Mouse (Mus musculus) C2C12 (cell line): ENCODE measurements around the gene Ankrd12. TPM values are rescaled to one million over a fixed set of nuclear protein-coding genes. Genes with fewer than 3 reads are reported as not detected.

ENCODE experiments used
- H3K27me3 ChIP-seq: one replicate; pipeline ENCODE4 v1.6.1; 2011; ENCODE audit not compliant: control insufficient read depth, insufficient read depth, insufficient read length
- H3K36me3 ChIP-seq: one replicate; pipeline ENCODE4 v1.6.1; 2011; ENCODE audit not compliant: control insufficient read depth, insufficient read depth
- H3K4me3 ChIP-seq: one replicate; pipeline ENCODE4 v1.5.1; 2011; ENCODE audit warnings: mild to moderate bottlenecking, control low read depth; ENCODE audit not compliant: poor library complexity, insufficient read depth, severe bottlenecking
- H3K79me2 ChIP-seq: one replicate; pipeline ENCODE4 v1.6.1; 2011; ENCODE audit not compliant: control insufficient read depth, insufficient read depth
- H3K79me3 ChIP-seq: one replicate; pipeline ENCODE4 v1.6.1; 2011; ENCODE audit warnings: low read depth, control low read depth
- H3ac ChIP-seq: one replicate; pipeline ENCODE3; 2011; ENCODE audit warnings: low read depth; ENCODE audit not compliant: control insufficient read depth, insufficient read length
- CEBPB ChIP-seq: IDR thresholded peaks from one replicate; pipeline ENCODE4 v1.6.1; 2011; ENCODE audit warnings: low read depth, mild to moderate bottlenecking, control low read depth, moderate library complexity
- CTCF ChIP-seq: IDR thresholded peaks from one replicate; pipeline ENCODE4 v1.5.1; 2011; ENCODE audit not compliant: control insufficient read depth, insufficient read depth, insufficient read length
- FOSL1 ChIP-seq: IDR thresholded peaks from one replicate; pipeline ENCODE4 v1.8.0; 2011; ENCODE audit warnings: mild to moderate bottlenecking, low read length; ENCODE audit not compliant: poor library complexity, insufficient read depth, severe bottlenecking
- MAX ChIP-seq: IDR thresholded peaks from one replicate; pipeline ENCODE4 v1.6.1; 2011; ENCODE audit warnings: mild to moderate bottlenecking, control low read depth
- MYOD1 ChIP-seq: IDR thresholded peaks from one replicate; pipeline ENCODE4 v1.6.1; 2011; ENCODE audit warnings: low read depth; ENCODE audit not compliant: control insufficient read depth, insufficient read length
- MYOG ChIP-seq: IDR thresholded peaks from one replicate; pipeline ENCODE4 v1.6.1; 2011; ENCODE audit not compliant: control insufficient read depth, insufficient read length; ENCODE audit errors: extremely low read depth
- USF1 ChIP-seq: IDR thresholded peaks from one replicate; pipeline ENCODE4 v1.6.1; 2011; ENCODE audit warnings: low read depth, mild to moderate bottlenecking, control low read depth, moderate library complexity
- polyA plus RNA-seq: library from polyadenylated mRNA; unstranded; fragments of >200 nt; fragmentation: generic; extraction: Trizol; gene quantifications from one replicate; pipeline ENCODE4 v1.2.1, GENCODE M21; 2012; ENCODE audit warnings: missing spikeins

Gene Ankrd12
- polyA plus RNA-seq, 1 experiment, result 3.1 TPM

DNA sequence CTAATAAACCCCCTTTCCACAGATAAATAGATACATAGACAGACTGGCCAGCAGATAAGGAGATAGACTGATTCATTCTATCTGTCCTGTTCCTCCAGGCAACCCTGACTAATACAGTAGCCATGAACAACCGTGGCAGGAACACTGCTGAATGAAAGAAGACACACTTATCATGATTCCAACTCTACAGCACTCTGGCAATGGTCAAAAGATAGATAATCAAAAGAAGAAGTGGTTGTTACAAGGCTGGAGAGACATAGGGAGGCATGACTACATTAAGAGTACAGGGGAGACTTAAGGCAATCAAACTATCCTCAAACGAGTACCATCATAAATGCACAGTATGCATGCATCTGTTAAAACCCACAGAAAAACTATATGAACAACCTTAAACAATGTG lies 131.5 kb downstream of the Ankrd12 start:
- H3ac ChIP-seq, result no peak overlapping the region
- no peak overlapping the region for H3K4me3 ChIP-seq
- TF ChIP-seq CEBPB, result no peak
- H3K79me2 ChIP-seq, result peaks cover 30% of the 10 kb centered on the region
- H3K79me3 ChIP-seq, result peaks cover 7% of the 10 kb centered on the region
- peaks cover 22% of the 10 kb centered on the region for H3K36me3 ChIP-seq
- no peaks in the 10 kb centered on the region for H3K27me3 ChIP-seq

DNA sequence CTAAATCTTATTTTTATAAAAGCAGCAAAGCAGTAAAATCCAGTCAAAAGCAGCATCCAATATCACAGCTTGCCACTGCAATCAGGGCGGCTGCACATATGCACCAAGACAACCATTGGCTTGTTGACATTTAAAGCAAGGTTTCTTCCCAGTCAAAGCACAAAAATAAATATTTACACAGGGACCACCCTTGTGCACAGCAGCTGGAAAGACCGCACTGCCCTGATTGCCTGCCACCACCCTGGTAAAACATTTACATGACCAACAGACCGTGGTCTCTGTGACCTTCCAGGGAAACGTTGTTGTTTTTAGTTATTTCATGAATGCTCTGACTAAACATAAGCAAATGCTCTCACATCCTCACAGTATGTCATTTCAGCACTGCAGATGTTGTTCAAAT lies 134.5 kb downstream of the Ankrd12 start:
- Histone ChIP-seq H3ac (no peak overlapping the region), H3K27me3 (no peaks in the 10 kb centered on the region), H3K36me3 (peaks cover 7% of the 10 kb centered on the region), H3K79me2 (peaks cover 24% of the 10 kb centered on the region), H3K79me3 (peaks cover 7% of the 10 kb centered on the region), H3K4me3 (no peak overlapping the region)
- TF ChIP-seq MYOD1 (no peak), USF1 (no peak), MAX (no peak), FOSL1 (no peak), CTCF (no peak), CEBPB (no peak), MYOG (no peak)

DNA sequence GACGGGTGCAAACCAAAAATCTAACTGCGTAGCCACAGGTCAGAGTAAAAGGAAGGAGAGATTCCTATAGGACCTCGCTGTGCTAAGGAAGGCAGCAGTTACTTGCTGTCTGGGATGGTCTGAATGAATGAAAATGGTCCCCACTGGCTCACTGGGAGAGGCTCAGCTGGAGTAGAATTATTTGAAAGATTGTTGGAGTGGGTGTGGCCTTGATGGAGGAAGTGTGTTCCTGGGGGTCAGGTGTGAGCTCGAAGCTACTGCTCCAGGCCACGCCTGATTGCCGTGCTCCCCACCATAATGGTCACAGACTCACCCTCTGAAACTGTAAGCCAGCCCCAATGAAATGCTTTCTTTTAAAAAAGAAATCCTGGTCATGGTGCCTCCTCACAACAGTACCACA lies 135.6 kb downstream of the Ankrd12 start:
- Histone ChIP-seq H3K79me3 (peaks cover 7% of the 10 kb centered on the region), H3K36me3 (peaks cover 8% of the 10 kb centered on the region), H3ac (no peak overlapping the region), H3K4me3 (no peak overlapping the region), H3K27me3 (no peaks in the 10 kb centered on the region), H3K79me2 (peaks cover 24% of the 10 kb centered on the region)
- TF ChIP-seq MYOD1, result no peak
- TF ChIP-seq USF1, result no peak
- no peak for TF ChIP-seq CEBPB
- TF ChIP-seq MAX, result no peak
- no peak for TF ChIP-seq CTCF
- TF ChIP-seq MYOG, result no peak

DNA sequence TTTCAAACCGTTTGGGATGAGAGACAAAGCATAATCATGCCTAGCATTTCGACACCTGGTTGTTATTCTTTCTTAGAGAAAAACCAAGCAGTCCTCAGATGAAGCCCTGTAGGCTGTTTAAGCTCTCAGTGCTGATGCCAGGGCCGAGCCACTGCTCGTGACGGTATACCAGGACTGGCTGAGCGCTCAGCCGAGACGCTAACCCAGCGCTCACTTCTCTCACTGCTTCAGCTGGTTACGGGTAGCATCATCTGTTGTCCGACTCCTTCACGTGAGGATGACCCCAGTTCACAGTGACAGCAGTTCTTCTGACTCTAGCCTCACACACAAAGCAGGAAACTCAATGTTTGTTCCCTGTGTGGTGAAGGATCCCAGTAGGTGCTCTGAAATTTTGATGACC lies 136.7 kb downstream of the Ankrd12 start:
- Histone ChIP-seq H3K36me3 (peaks cover 9% of the 10 kb centered on the region), H3K79me3 (peaks cover 7% of the 10 kb centered on the region), H3ac (no peak overlapping the region)

DNA sequence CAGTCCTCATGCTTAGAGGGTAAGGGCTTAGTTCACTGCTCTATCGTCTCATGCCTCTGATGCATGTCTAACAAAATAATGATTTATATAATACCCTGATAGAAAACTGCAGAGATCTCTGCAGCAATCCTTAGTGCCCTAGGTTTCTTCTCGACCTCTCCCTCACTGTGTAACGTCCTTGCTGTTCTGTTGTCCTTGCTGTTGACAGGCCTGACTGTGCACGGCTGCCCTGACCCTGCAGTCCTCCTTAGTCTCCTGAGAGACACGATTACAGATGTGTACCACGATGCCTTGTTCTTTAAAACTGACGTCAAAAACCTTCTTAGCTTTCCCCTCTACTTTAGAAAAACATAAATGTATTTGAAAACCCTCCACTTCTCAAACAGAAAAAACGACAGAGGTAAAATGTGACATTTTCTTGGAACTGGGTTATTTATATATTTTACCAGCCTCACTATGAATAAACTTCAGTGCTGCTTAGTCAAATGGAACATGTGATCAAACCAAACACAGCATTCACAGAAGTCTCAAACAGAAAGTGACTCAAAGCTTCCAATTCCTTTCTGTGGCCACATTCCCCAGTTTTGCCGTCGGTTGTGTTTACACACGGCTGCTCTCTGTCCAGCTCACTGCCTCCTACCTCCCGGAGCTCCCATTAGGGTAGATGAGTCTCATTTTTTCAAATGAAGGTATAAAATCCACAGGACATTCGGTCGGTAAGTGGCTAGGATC lies 137.3 kb downstream of the Ankrd12 start:
- TF ChIP-seq MYOD1 (no peak), CTCF (no peak), MYOG (no peak), FOSL1 (no peak), CEBPB (no peak)
- no peak overlapping the region for H3ac ChIP-seq

More for the DNA sequence above, 136.7 kb downstream of the Ankrd12 start:
- Histone ChIP-seq H3K79me2 (peaks cover 24% of the 10 kb centered on the region), H3K27me3 (no peaks in the 10 kb centered on the region), H3K4me3 (no peak overlapping the region)
- TF ChIP-seq MYOG, result no peak
- no peak for TF ChIP-seq CEBPB
- no peak for TF ChIP-seq USF1
- TF ChIP-seq MYOD1, result no peak
- no peak for TF ChIP-seq CTCF
- no peak for TF ChIP-seq MAX
- no peak for TF ChIP-seq FOSL1

DNA sequence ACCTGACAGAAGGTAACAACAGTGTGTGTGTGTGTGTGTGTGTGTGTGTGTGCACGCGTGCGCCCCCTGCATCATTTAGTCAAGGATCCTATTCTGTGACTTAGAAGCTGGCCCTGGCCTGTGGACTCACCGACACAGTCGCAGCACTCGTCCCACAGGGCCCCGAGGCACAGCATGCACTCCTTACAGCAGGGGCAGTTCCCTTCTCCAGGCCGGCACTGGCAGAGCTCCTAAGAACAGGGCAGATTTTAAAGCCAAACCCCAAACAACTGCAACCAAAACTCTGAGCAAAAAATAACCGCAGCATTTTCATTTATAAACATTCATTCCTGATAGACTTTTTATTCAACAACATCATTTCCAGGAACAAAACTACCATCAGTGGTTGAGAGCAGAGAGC lies 139.2 kb downstream of the Ankrd12 start:
- Histone ChIP-seq H3K4me3 (no peak overlapping the region), H3K79me2 (peaks cover 24% of the 10 kb centered on the region), H3K79me3 (peaks cover 4% of the 10 kb centered on the region), H3K27me3 (no peaks in the 10 kb centered on the region), H3K36me3 (peaks cover 15% of the 10 kb centered on the region), H3ac (no peak overlapping the region)
- TF ChIP-seq MYOG (no peak), CTCF (no peak), MYOD1 (no peak)

More for the DNA sequence above, 137.3 kb downstream of the Ankrd12 start:
- peaks cover 7% of the 10 kb centered on the region for H3K79me3 ChIP-seq
- peaks cover 24% of the 10 kb centered on the region for H3K79me2 ChIP-seq
- no peaks in the 10 kb centered on the region for H3K27me3 ChIP-seq
- H3K4me3 ChIP-seq, result no peak overlapping the region
- peaks cover 10% of the 10 kb centered on the region for H3K36me3 ChIP-seq
